Mouse (Mus musculus) olfactory bulb, adult 2 months (tissue): Measurements from ENCODE around the gene Gng12. TPM values are rescaled to one million over a fixed set of nuclear protein-coding genes. Genes with fewer than 3 reads are reported as not detected.
"Not testable (repeated sequence)": the region's sequence is repeated elsewhere in the genome, so short reads cannot be mapped to it uniquely, and the experiment has no call there.

Experiments used
- H3K27ac ChIP-seq: fragments of 200-500 bp; 2 replicates; pipeline ENCODE4 v1.5.1; 2012; ENCODE audit warnings: low read depth, low read length; ENCODE audit not compliant: insufficient read depth
- H3K4me1 ChIP-seq: fragments of 200-500 bp; 2 replicates; pipeline ENCODE4 v1.6.1; 2012; ENCODE audit warnings: low read length; ENCODE audit not compliant: control insufficient read depth, insufficient read depth
- H3K4me3 ChIP-seq: fragments of 200-500 bp; 2 replicates; pipeline ENCODE4 v1.5.1; 2012; ENCODE audit warnings: mild to moderate bottlenecking, low read depth, low read length, moderate library complexity; ENCODE audit not compliant: insufficient read depth
- CTCF ChIP-seq: fragments of 200-500 bp; IDR thresholded peaks from 2 replicates; pipeline ENCODE4 v1.5.1; 2012; ENCODE audit warnings: low read depth, mild to moderate bottlenecking, low read length, moderate library complexity; ENCODE audit not compliant: insufficient read depth
- POLR2A ChIP-seq: fragments of 200-500 bp; IDR thresholded peaks from 2 replicates; pipeline ENCODE4 v1.6.1; 2012; ENCODE audit warnings: mild to moderate bottlenecking, low read depth, low read length, moderate library complexity; ENCODE audit not compliant: insufficient read depth
- WGBS: fragments of 180-500 bp; shearing (Covaris S2); methylation state at CpG from one replicate; pipeline ENCODE4 v1.1.7; 2018; 5-methylcytosine and 5-hydroxymethylcytosine counted together
- polyA plus RNA-seq: library from polyadenylated mRNA; stranded (reverse); fragments of >200 nt; gene quantifications from 2 replicates; pipeline ENCODE4 v1.2.4, GENCODE M21; 2012; ENCODE audit warnings: low replicate concordance; ENCODE audit not compliant: missing spikeins, insufficient read depth, insufficient read length

Gng12 gene
- polyA plus RNA-seq, 1 experiment: not detected

DNA sequence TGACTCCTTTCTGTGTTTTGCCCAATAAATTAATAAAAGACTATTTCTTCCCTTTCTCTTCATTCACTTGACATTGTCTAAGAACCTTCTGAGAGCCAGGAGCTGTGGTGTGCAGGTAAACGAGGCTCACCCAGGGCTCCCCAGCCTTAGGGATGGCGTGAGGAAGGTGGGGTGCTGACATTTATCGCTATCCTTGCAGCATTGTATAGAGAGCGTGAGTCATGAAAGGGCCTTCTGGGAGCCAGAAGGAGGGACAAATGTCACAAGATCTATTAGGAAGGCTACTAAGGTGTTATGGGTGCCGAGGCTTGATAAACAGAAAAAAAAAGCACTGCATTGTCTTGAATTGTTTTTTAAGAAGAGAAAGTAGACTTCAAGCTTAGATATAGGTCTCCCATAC is 125.1 kb downstream of the Gng12 start:
- WGBS: 91% methylated on average over 5 of the region's 5 CpGs
- no peak overlapping the region for H3K27ac ChIP-seq
- no peaks in the 10 kb centered on the region for H3K4me1 ChIP-seq
- no peak overlapping the region for H3K4me3 ChIP-seq
- TF ChIP-seq POLR2A (no peak), CTCF (no peak)

DNA sequence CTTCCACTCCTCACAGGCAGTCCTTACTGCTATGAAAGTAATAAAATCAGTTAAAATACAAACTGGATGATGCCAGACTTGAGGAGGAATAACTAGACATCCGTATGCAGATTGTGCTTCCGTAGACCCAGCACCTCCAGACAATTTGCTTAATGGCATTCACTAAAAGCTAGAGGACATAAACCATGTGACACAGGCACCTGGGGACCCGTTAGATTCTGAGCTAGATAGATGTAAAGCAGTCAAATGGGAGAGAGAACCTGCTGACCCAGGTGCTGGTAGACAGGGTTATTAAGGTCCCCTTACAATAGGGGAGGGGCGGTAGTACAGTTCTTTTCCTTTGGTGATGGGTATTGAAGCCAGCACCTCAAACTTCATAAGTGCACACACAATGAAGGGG is 127.5 kb downstream of the Gng12 start:
- no peak overlapping the region for H3K27ac ChIP-seq
- no peaks in the 10 kb centered on the region for H3K4me1 ChIP-seq
- 91% methylated on average over 4 of the region's 4 CpGs for WGBS
- TF ChIP-seq CTCF: no peak
- no peak for TF ChIP-seq POLR2A
- no peak overlapping the region for H3K4me3 ChIP-seq

DNA sequence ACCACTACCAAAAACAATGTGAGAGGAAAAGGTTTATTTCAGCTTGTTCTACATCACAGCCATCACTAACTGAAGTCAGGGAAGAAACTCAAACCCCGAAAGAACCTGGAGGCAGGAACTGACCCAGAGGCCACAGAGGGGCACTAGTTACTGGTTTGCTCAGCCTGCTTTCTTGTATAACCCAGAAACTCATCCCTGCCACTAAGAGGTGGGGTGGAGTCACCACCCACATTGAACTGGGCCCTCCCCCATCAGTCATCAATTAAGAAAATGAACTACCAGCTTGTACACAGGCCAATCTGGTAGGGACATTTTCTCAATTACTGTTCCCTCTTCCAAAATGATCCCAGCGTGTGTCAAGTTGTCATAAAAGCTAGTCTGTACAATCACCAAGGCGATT is 130.5 kb downstream of the Gng12 start:
- no peaks in the 10 kb centered on the region for H3K4me1 ChIP-seq
- 80% methylated on average over 3 of the region's 3 CpGs for WGBS
- no peak overlapping the region for H3K27ac ChIP-seq
- TF ChIP-seq POLR2A (no peak), CTCF (no peak)
- H3K4me3 ChIP-seq: no peak overlapping the region

DNA sequence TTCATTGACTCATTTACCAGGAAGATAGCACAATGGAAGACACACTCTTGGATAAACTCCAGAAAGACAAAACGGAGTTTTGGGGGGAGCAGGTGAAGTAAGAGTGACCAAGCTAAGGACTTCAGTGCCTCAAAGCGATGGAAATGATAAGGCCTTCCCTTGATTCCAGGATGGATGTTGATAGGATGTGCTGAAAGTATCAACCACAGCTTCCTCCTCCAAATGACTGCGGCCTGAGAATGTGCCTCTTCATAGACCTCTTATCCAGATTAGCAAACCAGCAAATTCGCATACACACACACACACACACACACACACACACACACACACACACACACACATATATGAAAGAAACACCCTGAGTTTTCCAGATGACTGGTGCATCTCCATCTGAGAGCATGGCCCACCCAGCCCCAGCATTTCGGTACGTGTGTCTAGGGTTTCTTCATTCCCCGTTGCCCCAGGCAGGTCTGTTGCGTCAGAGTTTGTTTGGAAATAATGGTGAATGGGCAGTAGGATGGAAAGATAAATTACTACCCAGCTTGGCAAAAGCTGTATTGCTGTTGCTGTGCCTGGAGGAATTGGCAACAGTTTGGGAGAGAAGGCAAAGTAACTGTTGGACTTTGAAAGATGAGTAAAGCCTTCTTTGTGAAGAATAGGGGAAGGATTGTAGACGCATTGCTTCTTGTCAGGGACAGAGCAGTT is 131.4 kb downstream of the Gng12 start:
- WGBS: 81% methylated on average over 9 of the region's 9 CpGs
- Histone ChIP-seq H3K4me3 (no peak overlapping the region), H3K27ac (no peak overlapping the region), H3K4me1 (no peaks in the 10 kb centered on the region)
- TF ChIP-seq CTCF (no peak), POLR2A (no peak)

DNA sequence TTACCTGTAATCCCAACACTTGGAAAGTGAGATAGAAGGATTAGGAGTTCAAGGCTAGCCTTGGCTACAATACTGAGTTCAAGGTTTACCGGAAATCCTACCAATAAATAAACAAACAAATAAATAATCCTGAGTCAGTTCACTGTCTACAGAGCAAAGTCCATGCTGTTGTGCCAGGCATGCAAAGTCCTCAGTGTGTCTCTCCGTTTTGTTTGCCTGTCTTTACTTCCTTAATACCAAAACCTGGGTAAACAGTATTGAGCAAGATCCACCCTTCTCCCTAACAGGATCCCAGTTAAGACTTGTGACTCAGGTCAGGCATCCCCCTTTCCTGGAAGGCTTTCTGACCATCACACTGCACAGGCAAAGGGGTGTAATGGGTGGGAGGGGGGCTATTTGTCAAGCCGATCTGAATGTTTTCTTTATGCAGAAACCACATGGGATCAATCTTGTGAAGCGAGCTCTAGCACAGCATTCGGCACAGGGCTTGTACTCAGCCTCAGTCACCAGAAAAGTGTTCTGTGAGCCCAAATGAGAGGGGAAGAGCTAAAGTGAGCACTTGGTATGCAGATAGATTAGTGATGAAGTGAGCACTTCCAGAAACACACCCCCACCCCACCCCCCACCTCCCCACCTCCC is 133.2 kb downstream of the Gng12 start:
- Histone ChIP-seq H3K4me1 (no peaks in the 10 kb centered on the region), H3K27ac (no peak overlapping the region), H3K4me3 (no peak overlapping the region)
- TF ChIP-seq CTCF (no peak), POLR2A (no peak)
- WGBS: 57% methylated on average over 5 of the region's 5 CpGs

DNA sequence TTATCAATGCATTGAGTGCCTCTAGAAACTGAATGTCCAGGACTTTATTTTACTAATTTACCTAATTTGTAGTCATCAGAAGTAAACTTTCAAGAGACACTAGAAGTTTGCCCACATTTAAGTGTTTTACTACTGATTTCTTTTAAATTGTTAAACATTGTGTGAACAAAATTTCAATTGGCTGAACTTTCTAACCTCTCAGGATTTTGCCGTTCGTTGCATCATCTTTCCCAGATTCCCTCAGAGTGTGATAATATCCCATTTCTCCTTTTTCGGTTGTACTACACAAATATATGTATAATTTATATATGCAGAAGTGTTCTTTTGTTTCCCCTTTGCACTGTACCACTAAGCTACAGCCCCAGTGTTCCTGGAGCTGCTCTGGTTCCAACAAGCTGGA is 133.8 kb downstream of the Gng12 start:
- WGBS: 47% methylated on average over 3 of the region's 3 CpGs
- H3K4me3 ChIP-seq: no peak overlapping the region
- TF ChIP-seq POLR2A (no peak), CTCF (no peak)
- no peak overlapping the region for H3K27ac ChIP-seq
- no peaks in the 10 kb centered on the region for H3K4me1 ChIP-seq

DNA sequence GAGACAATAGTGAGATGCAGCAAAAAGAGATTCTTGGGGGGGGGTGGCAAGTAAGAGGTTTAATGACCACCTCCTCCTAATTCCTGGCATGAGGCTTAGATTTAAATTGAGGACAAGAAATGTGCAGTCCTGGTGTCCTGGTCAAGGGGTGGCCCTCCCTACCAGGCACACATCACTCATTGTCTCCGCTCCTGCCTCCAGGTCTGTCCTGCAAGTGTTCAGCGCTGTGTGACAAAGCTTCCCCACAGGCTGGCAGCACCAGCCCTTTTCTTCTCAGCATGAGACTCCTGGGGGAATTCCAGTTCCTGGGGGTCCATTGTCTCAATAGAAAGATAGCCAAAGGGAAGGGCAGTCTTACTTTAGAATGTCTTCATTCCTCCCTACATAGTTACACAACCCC is 134.2 kb downstream of the Gng12 start:
- Histone ChIP-seq H3K4me3 (no peak overlapping the region), H3K27ac (no peak overlapping the region), H3K4me1 (peaks cover 2% of the 10 kb centered on the region)
- TF ChIP-seq POLR2A (no peak), CTCF (no peak)
- 53% methylated on average over 2 of the region's 2 CpGs for WGBS

DNA sequence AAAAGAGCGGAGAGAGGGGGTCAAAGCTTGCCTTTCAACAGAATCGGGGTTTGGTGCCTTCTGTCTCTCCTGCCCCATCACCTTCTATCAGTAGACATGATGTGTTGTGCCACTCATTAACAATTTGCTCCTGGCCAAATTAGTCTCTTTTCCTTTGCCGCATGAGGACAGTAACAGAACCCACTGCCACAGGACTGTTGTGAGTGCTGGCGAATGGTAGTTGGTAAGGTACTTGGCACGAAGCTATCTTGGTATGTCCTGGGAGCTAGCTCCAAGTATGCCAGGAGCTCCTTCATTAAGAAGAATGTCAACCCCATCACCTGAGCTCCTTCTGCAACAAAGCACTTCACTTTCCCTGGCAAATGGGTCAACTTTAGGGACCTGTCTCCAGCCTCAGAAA is 134.6 kb downstream of the Gng12 start:
- Histone ChIP-seq H3K4me3 (no peak overlapping the region), H3K27ac (no peak overlapping the region), H3K4me1 (peaks cover 2% of the 10 kb centered on the region)
- no peak for TF ChIP-seq POLR2A
- no peak for TF ChIP-seq CTCF
- WGBS: 72% methylated on average over 5 of the region's 5 CpGs

DNA sequence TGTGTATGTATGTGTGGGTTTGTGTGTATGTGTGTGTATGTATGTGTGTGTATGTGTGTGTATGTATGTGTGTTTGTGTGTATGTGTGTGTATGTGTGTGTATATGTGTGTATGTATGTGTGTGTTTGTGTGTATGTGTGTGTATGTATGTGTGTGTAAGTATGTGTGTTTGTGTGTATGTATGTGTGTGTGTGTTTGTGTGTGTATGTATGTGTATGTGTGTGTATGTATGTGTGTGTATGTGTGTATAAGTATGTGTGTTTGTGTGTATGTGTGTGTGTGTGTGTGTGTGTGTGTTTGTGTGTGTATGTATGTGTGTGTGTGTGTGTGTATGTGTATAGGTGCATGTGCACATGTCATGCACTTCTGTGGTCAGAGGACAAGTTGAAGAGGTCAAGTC is 136.4 kb downstream of the Gng12 start:
- not testable (repeated sequence) for H3K4me1 ChIP-seq

DNA sequence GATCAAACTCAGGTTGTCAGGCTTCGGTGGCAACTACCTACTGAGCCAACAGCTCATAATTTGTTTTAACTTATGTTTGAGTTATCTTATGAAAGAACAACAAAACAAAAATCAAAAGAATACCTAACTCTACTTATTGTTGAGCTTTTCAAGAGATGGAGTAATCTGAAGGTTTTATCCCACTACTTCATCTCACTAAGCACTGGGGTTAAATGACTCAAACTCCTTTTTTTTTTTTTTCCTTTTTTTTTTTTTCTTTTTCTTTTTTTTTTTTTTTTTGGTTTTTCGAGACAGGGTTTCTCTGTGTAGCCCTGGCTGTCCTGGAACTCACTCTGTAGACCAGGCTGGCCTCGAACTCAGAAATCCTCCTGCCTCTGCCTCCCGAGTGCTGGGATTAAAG is 136.8 kb downstream of the Gng12 start:
- H3K4me3 ChIP-seq, H3K27ac ChIP-seq, H3K4me1 ChIP-seq: not testable (repeated sequence)
- 99% methylated on average over 3 of the region's 4 CpGs for WGBS

More for the DNA sequence above, 136.4 kb downstream of the Gng12 start:
- H3K4me3 ChIP-seq, H3K27ac ChIP-seq: not testable (repeated sequence)
